Mouse (Mus musculus) adrenal gland, postnatal 14 days (tissue): ENCODE measurements around the gene Olfr414. TPM values are rescaled to one million over a fixed set of nuclear protein-coding genes. Genes with fewer than 3 reads are reported as not detected.

Experiments
- DNase-seq: peaks from one replicate; pipeline ENCODE4 v3.0.0; 2021; ENCODE audit warnings: mixed read lengths
- long read RNA-seq, 2 experiments: library from polyadenylated mRNA; stranded (forward); transcript quantifications; one replicate each; pipeline ENCODE4 v2.0.0; 2021
- total RNA-seq: library from RNA; stranded (reverse); gene quantifications from 2 replicates; pipeline ENCODE4 v1.2.3, GENCODE M21; 2021

Olfr414 gene
- not detected in 2 replicates for total RNA-seq
- long read RNA-seq, experiment 1, result 0 reads
- long read RNA-seq, experiment 2, result 0 reads

- no peak for DNase-seq
These were observed at the start of gene Olfr414 for GRCm38 (mm10) chr1:174423764-174424163. TSS of gene Olfr414 (plus strand) at chr1:174424064.

GRCm38 (mm10) chr1:174390746-174391145 is 33.1 kb upstream of the Olfr414 start, which contains the start of gene Olfr248:
TSS of gene Olfr248 (plus strand) at chr1:174391046.
- no peak for DNase-seq

DNA sequence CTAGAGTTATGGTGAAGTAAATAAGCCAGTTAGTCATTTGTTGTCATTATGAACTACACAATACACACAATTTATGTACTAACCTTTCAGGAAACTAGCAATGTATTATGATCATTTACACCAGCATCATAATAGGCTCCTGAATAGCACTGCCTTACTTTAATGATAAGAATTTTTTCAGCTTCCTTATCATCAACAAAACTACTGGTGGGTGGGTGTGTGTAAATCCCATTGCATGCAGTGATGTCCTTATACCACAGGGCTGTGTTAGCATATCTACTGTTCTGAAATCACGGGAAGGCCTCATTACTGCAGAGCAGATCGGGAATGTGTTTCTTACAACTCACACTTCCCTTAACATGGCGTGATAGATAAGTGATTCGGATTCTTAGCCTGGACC is 905 bp upstream of the Olfr414 start:
- no peak for DNase-seq

DNA sequence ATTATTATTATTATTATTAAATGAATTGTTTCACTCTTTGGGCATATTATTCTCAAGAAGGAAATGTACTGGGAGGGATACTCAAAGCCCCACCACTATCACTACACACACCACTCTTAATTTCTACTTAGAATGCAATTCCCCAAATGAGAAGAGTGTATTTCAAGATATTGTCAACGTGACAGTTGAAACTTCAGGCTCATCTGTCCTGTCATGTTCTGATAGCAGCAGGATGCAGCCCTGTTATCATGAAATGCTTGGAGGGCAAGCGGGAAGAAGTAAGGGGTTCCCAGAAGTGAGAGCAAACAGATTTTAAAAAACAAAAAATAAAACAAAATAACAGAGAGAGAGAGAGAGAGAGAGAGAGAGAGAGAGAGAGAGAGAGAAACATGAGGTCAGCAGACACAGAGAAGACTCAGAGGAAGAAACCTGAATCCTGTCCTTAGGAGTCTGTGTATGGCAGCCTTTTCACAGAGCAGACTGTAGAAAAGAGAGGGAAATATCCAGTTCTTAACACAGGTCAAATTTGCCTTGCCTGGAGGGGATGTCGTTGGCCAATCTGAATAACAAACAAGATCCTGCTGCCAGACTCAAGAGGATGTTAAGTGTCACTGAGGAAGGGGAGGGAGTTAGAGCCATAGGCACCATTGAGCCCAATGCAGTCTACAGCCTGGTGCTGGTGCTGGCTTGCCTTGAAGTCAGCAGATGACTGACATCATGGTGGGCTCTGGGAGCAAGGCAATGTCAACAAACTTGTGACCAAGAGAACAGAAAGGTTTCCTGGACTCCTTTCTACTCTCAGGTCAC is 2.5 kb downstream of the Olfr414 start:
- no peak for DNase-seq

DNA sequence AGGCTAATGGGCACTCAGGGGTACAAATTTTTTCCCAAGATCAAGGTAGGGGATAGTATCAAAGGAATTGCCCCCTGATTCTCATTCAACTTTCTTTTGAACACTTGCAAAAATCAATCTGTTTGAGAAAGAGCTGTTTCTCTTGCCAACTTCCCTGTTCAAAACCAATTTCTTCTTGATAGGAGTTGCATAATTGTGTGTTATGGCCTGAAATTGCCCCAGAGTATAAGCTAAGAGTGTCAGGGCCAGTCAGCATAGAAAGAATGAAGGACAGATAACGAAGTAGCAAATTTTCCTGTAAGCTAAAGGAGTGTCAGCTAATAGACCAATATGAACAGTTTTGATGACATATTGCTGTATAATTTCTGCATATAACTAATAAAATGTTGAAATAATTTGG is 3.5 kb downstream of the Olfr414 start:
- DNase-seq, result no peak

GRCm38 (mm10) chr1:174428407-174428806 is 4.5 kb downstream of the Olfr414 start:
- DNase-seq, result no peak

DNA sequence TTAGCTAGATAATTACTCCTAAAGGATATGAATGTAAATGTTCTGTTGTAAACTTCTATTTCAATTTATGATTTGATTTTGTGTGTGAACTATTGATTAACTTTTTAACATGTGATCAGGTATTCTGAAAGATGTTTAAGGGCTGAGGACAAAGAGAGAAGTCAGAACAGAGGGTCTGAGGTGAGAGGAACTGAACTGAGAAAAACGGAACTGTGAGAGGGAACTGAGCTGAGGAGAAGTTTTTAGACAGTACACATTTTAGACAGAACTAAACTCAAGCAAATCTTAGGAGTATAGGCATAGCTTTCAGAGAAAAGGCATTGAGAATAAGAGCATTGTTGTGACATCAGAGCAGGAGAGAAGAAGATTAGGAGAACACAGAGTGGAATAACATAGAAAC is 10.3 kb downstream of the Olfr414 start:
- DNase-seq, result no peak

GRCm38 (mm10) chr1:174441782-174442181 is 17.9 kb downstream of the Olfr414 start, which contains the start of gene Olfr220:
TSS of gene Olfr220 (plus strand) at chr1:174442082.
- no peak for DNase-seq

DNA sequence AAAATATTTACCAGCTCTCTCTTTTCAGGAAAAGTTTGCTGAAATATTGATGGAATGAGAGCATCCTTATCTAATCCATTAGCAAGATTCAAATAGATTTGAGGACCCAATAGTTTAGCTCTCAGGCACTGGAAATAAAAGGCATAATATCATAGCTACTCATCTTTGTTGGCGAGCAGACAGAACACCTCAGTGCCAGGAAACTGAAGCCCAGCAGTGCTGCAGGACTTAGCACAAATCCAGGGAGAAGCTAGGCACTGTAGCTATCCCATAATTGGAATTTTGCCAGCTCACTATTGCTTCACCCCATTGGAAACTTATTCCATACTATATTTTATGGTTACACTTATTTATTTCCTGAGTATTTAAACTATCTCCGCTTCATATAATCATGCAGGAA is 31.2 kb downstream of the Olfr414 start:
- no peak for DNase-seq

GRCm38 (mm10) chr1:174465385-174465784 is 41.5 kb downstream of the Olfr414 start:
- no peak for DNase-seq

- no peak for DNase-seq
These were observed 42.4 kb downstream of the Olfr414 start for GRCm38 (mm10) chr1:174466240-174466639.

DNA sequence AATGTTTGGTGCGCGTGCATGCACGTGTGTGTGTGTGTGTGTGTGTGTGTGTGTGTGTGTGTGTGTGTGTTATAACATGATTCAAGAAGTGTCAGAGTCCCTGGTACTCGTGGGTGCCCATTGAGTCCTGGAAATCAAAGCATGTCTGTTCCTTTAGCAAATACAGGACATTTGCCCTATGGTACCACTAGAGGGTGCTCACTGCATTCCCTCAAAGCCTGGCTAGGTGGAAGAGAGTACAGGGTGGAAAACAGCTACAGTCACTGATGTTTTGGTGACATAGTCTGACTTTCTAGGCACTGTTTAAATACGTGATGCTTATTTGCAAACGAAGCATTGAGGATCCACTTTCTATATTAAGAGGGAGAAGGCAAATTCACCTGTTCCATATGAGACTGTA is 45.9 kb downstream of the Olfr414 start:
- DNase-seq, result peak; percentile 50

DNA sequence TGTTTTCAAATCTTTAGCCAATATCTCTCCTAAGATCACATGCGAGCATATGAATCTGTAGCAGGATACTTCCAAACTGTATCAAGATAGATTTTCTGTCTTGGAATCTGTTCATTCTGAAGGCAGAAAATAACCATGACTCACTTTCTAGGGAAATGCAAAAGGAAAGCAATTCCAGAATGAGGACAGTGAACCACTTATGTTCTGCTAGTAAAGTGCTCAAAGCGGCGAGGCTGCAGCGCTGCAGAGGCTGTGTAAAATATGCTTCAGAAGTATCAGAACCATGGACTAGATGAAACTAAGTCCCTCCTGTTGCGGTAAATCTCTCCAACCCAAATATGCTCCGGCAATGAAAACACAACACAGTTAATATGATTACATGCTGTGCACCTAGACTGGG is 58.7 kb downstream of the Olfr414 start:
- DNase-seq, result no peak

Other genes starting within 250 kb of the Olfr414 start
- gene Olfr419, start 172.0 kb upstream of the Olfr414 start, total RNA-seq, result not detected in 2 replicates
- not detected in 2 replicates for gene Mptx1, start 93.5 kb upstream of the Olfr414 start, total RNA-seq
- gene Olfr417, start 58.9 kb upstream of the Olfr414 start, total RNA-seq, result not detected in 2 replicates
- gene Olfr248, start 33.0 kb upstream of the Olfr414 start, total RNA-seq, result not detected in 2 replicates
- gene Olfr220, start 18.0 kb downstream of the Olfr414 start, total RNA-seq, result not detected in 2 replicates
- 2.9 and 3.6 TPM in 2 replicates for gene Fmn2, start 77.8 kb downstream of the Olfr414 start, total RNA-seq